Mouse (Mus musculus) brain, embryonic 14.5 days (tissue): ENCODE measurements around the gene D630045J12Rik. TPM values are rescaled to one million over a fixed set of nuclear protein-coding genes. Genes with fewer than 3 reads are reported as not detected.

ENCODE experiments used
- DNase-seq: peaks from one replicate; pipeline ENCODE4 v3.0.0-alpha.2; 2011; ENCODE audit warnings: low read depth
- CTCF ChIP-seq: fragments of 200-500 bp; IDR thresholded peaks from 2 replicates; pipeline ENCODE4 v1.5.1; 2012; ENCODE audit warnings: inconsistent platforms, mild to moderate bottlenecking, moderate library complexity, borderline replicate concordance; ENCODE audit not compliant: insufficient read depth, insufficient read length; ENCODE audit errors: extremely low read depth
- POLR2A ChIP-seq: fragments of 200-500 bp; IDR thresholded peaks from 2 replicates; pipeline ENCODE4 v1.6.1; 2012; ENCODE audit warnings: mild to moderate bottlenecking, inconsistent platforms, borderline replicate concordance; ENCODE audit not compliant: poor library complexity, insufficient read depth, insufficient read length, severe bottlenecking; ENCODE audit errors: extremely low read depth
- polyA plus RNA-seq: library from polyadenylated mRNA; depleted of rRNA; stranded (reverse); fragments of >200 nt; gene quantifications from 2 replicates; pipeline ENCODE4 v1.2.3, GENCODE M21; 2012

D630045J12Rik gene
- polyA plus RNA-seq, 1 experiment = 50.5 TPM

GRCm38 (mm10) chr6:38202816-38203215, 51.0 kb downstream of the D630045J12Rik start:
- DNase-seq = no peak
- TF ChIP-seq CTCF = no peak
- TF ChIP-seq POLR2A = no peak

- DNase-seq = no peak
- no peak for TF ChIP-seq CTCF
- no peak for TF ChIP-seq POLR2A
Measured at GRCm38 (mm10) chr6:38201495-38201894, 52.3 kb downstream of the D630045J12Rik start.

- no peak for TF ChIP-seq CTCF
- no peak for DNase-seq
Measured at GRCm38 (mm10) chr6:38199599-38199998, 54.2 kb downstream of the D630045J12Rik start.

GRCm38 (mm10) chr6:38198727-38199126, 55.1 kb downstream of the D630045J12Rik start:
- TF ChIP-seq CTCF (no peak), POLR2A (no peak)
- no peak for DNase-seq

GRCm38 (mm10) chr6:38196266-38197189, 57.3 kb downstream of the D630045J12Rik start:
- TF ChIP-seq CTCF = no peak
- no peak for TF ChIP-seq POLR2A
- no peak for DNase-seq

- no peak for DNase-seq
- TF ChIP-seq CTCF = no peak
- TF ChIP-seq POLR2A = no peak
Measured at GRCm38 (mm10) chr6:38195306-38195705, 58.5 kb downstream of the D630045J12Rik start.

GRCm38 (mm10) chr6:38194046-38194445, 59.8 kb downstream of the D630045J12Rik start:
- TF ChIP-seq POLR2A (no peak), CTCF (no peak)
- DNase-seq = no peak

GRCm38 (mm10) chr6:38192952-38193351, 60.9 kb downstream of the D630045J12Rik start:
- DNase-seq = no peak
- TF ChIP-seq CTCF (no peak), POLR2A (no peak)

- no peak for DNase-seq
- TF ChIP-seq CTCF (no peak), POLR2A (no peak)
Measured at GRCm38 (mm10) chr6:38186312-38186950, 67.4 kb downstream of the D630045J12Rik start.

GRCm38 (mm10) chr6:38184791-38185190, 69.0 kb downstream of the D630045J12Rik start:
- TF ChIP-seq CTCF (no peak), POLR2A (no peak)
- DNase-seq = no peak

GRCm38 (mm10) chr6:38181756-38182318, 72.0 kb downstream of the D630045J12Rik start:
- no peak for TF ChIP-seq POLR2A
- no peak for TF ChIP-seq CTCF
- DNase-seq = no peak
